Mouse (Mus musculus): ENCODE results near the gene Wfdc15a.
"Not testable (repeated sequence)": the region's sequence is repeated elsewhere in the genome, so short reads cannot be mapped to it uniquely, and the experiment has no call there.

The Wfdc15a gene

GRCm38 (mm10) chr2:164199626-164200327 is at the start of gene Wfdc15a:
Gene Wfdc15a, minus strand, starts transcription at chr2:164200130.
- DNase-seq (ENCODE audit: low read depth, low spot score) = no peak

GRCm38 (mm10) chr2:164238366-164238765 is 38.4 kb upstream of the Wfdc15a start, which contains the start of gene Svs2:
Gene Svs2, minus strand, starts transcription at chr2:164238466.
- DNase-seq (ENCODE audit: low read depth, low spot score) = no peak

- DNase-seq (ENCODE audit: low read depth, low spot score) = no peak
Observed at GRCm38 (mm10) chr2:164232671-164233070, 32.7 kb upstream of the Wfdc15a start.

- no peak for DNase-seq (ENCODE audit: low read depth, low spot score)
Observed at GRCm38 (mm10) chr2:164228361-164229070, 28.6 kb upstream of the Wfdc15a start.

GRCm38 (mm10) chr2:164221522-164221921 is 21.6 kb upstream of the Wfdc15a start, which contains the start of gene Wfdc15b:
Gene Wfdc15b, minus strand, starts transcription at chr2:164221660.
- DNase-seq (ENCODE audit: low read depth, low spot score) = no peak

GRCm38 (mm10) chr2:164219295-164219694 is 19.4 kb upstream of the Wfdc15a start:
- no peak for DNase-seq (ENCODE audit: low read depth, low spot score)

GRCm38 (mm10) chr2:164212711-164213110 is 12.8 kb upstream of the Wfdc15a start:
- DNase-seq (ENCODE audit: low read depth, low spot score) = no peak

- no peak for DNase-seq (ENCODE audit: low read depth, low spot score)
Observed at GRCm38 (mm10) chr2:164210892-164211291, 11.0 kb upstream of the Wfdc15a start.

GRCm38 (mm10) chr2:164206676-164207075 is 6.7 kb upstream of the Wfdc15a start:
- no peak for DNase-seq (ENCODE audit: low read depth, low spot score)

- DNase-seq (ENCODE audit: low read depth, low spot score) = not testable (repeated sequence)
Observed at GRCm38 (mm10) chr2:164206011-164206410, 6.1 kb upstream of the Wfdc15a start.

GRCm38 (mm10) chr2:164196700-164196990 is 3.3 kb downstream of the Wfdc15a start:
- DNase-seq (ENCODE audit: low read depth, low spot score) = no peak

- no peak for DNase-seq (ENCODE audit: low read depth, low spot score)
Observed at GRCm38 (mm10) chr2:164195971-164196699, 3.8 kb downstream of the Wfdc15a start.

- DNase-seq (ENCODE audit: low read depth, low spot score) = no peak
Observed at GRCm38 (mm10) chr2:164194959-164195630, 4.8 kb downstream of the Wfdc15a start.

GRCm38 (mm10) chr2:164192279-164192678 is 7.7 kb downstream of the Wfdc15a start:
- DNase-seq (ENCODE audit: low read depth, low spot score) = no peak

GRCm38 (mm10) chr2:164190576-164190975 is 9.4 kb downstream of the Wfdc15a start, which contains the start of gene Wfdc12:
Gene Wfdc12, minus strand, starts transcription at chr2:164190608.
- no peak for DNase-seq (ENCODE audit: low read depth, low spot score)

GRCm38 (mm10) chr2:164188722-164189121 is 11.2 kb downstream of the Wfdc15a start:
- DNase-seq (ENCODE audit: low read depth, low spot score) = no peak

GRCm38 (mm10) chr2:164184145-164184719 is 15.7 kb downstream of the Wfdc15a start:
- no peak for DNase-seq (ENCODE audit: low read depth, low spot score)

- no peak for DNase-seq (ENCODE audit: low read depth, low spot score)
Observed at GRCm38 (mm10) chr2:164183340-164183739, 16.6 kb downstream of the Wfdc15a start.

- DNase-seq (ENCODE audit: low read depth, low spot score) = no peak
Observed at GRCm38 (mm10) chr2:164182692-164183255, 17.2 kb downstream of the Wfdc15a start, which contains the start of gene Wfdc5. Gene Wfdc5, minus strand, starts transcription at chr2:164182742.

GRCm38 (mm10) chr2:164180770-164181169 is 19.2 kb downstream of the Wfdc15a start:
- no peak for DNase-seq (ENCODE audit: low read depth, low spot score)

GRCm38 (mm10) chr2:164180124-164180523 is 19.8 kb downstream of the Wfdc15a start:
- no peak for DNase-seq (ENCODE audit: low read depth, low spot score)
